Mouse (Mus musculus) forebrain, embryonic 14.5 days (tissue): ENCODE data around the gene Gstm2. TPM values are rescaled to one million over a fixed set of nuclear protein-coding genes. Genes with fewer than 3 reads are reported as not detected.
A peak's percentile ranks its signal among the peaks of the same experiment; 100 is the strongest.

Experiments
- ATAC-seq: fragments of 200-750 bp; cut with Nextera tagmentation; 2 replicates; pipeline ENCODE4 v1.8.0; 2017; ENCODE audit warnings: mild to moderate bottlenecking, moderate library complexity
- DNase-seq: peaks from one replicate; pipeline ENCODE4 v3.0.0-alpha.2; 2015; ENCODE audit warnings: low spot score
- H3K27ac ChIP-seq: fragments of 300-500 bp; sonication (generic); 2 replicates; pipeline ENCODE4 v1.5.1; 2014; ENCODE audit warnings: low read depth, mild to moderate bottlenecking, control low read depth, low read length, moderate library complexity
- H3K27me3 ChIP-seq: fragments of 300-500 bp; sonication (generic); replicated peaks from 2 replicates; pipeline ENCODE4 v1.6.1; 2014; ENCODE audit warnings: low read length, control low read depth, mixed read lengths; ENCODE audit not compliant: control insufficient read depth, insufficient read depth
- H3K36me3 ChIP-seq: fragments of 300-500 bp; sonication (generic); 2 replicates; pipeline ENCODE4 v1.6.1; 2014; ENCODE audit warnings: low read length, control low read depth; ENCODE audit not compliant: control insufficient read depth, insufficient read depth
- H3K4me1 ChIP-seq: fragments of 300-500 bp; sonication (generic); 2 replicates; pipeline ENCODE4 v1.6.1; 2014; ENCODE audit warnings: antibody characterized with exemption, low read length, control low read depth; ENCODE audit not compliant: control insufficient read depth, insufficient read depth
- H3K4me2 ChIP-seq: fragments of 300-500 bp; sonication (generic); 2 replicates; pipeline ENCODE4 v1.6.1; 2014; ENCODE audit warnings: mild to moderate bottlenecking, control low read depth, low read length
- H3K4me3 ChIP-seq: fragments of 300-500 bp; sonication (generic); 2 replicates; pipeline ENCODE4 v1.5.1; 2014; ENCODE audit warnings: low read depth, low read length, control low read depth
- H3K9ac ChIP-seq: fragments of 300-500 bp; sonication (generic); 2 replicates; pipeline ENCODE4 v1.6.1; 2014; ENCODE audit warnings: mild to moderate bottlenecking, low read length, control low read depth, moderate library complexity
- H3K9me3 ChIP-seq: fragments of 300-500 bp; sonication (generic); replicated peaks from 2 replicates; pipeline ENCODE4 v1.6.1; 2016; ENCODE audit warnings: low read length, control low read depth, mixed read lengths; ENCODE audit not compliant: control insufficient read depth
- WGBS: fragments of 180-500 bp; shearing (Covaris S2); extraction: QIAGEN DNeasy Blood & Tissue Kit; methylation state at CpG from one replicate; pipeline ENCODE4 v1.1.7; 2014; 5-methylcytosine and 5-hydroxymethylcytosine counted together
- polyA plus RNA-seq: library from polyadenylated mRNA; unstranded; fragments of >200 nt; fragmentation: Nextera tagmentation; extraction: Ambion mirVana; gene quantifications from 2 replicates; pipeline ENCODE4 v1.2.1, GENCODE M21; 2014

Gstm2 gene
- polyA plus RNA-seq, 1 experiment from 2014 or later = 5.5 TPM

GRCm38 (mm10) chr3:107941261-107941660, 45.0 kb downstream of the Gstm2 start:
- H3K36me3 ChIP-seq = no peaks in the 10 kb centered on the region
- no peak overlapping the region for H3K4me2 ChIP-seq
- H3K9me3 ChIP-seq = no peaks in the 10 kb centered on the region
- H3K27me3 ChIP-seq = no peaks in the 10 kb centered on the region
- DNase-seq (no peak), ATAC-seq (no peak)
- H3K9ac ChIP-seq = no peak overlapping the region
- no peak overlapping the region for H3K27ac ChIP-seq
- H3K4me1 ChIP-seq = 0 out of 2 replicates have a peak, but pooled peaks cover 4% of the 10 kb centered on the region
- 74% methylated on average over 4 of the region's 4 CpGs for WGBS
- H3K4me3 ChIP-seq = no peak overlapping the region

- 86% methylated on average over 7 of the region's 7 CpGs for WGBS
- Histone ChIP-seq H3K4me3 (no peak overlapping the region), H3K36me3 (no peaks in the 10 kb centered on the region), H3K4me2 (no peak overlapping the region), H3K9me3 (no peaks in the 10 kb centered on the region), H3K27me3 (no peaks in the 10 kb centered on the region), H3K27ac (no peak overlapping the region), H3K9ac (no peak overlapping the region), H3K4me1 (0 out of 2 replicates have a peak, but pooled peaks cover 4% of the 10 kb centered on the region)
- ATAC-seq = no peak
- DNase-seq = no peak
These were observed 45.7 kb downstream of the Gstm2 start for GRCm38 (mm10) chr3:107940524-107940923.

GRCm38 (mm10) chr3:107939830-107940229, 46.4 kb downstream of the Gstm2 start:
- no peak overlapping the region for H3K4me3 ChIP-seq
- ATAC-seq (no peak), DNase-seq (no peak)
- no peak overlapping the region for H3K9ac ChIP-seq
- no peaks in the 10 kb centered on the region for H3K36me3 ChIP-seq
- WGBS = 74% methylated on average over 4 of the region's 4 CpGs
- H3K4me1 ChIP-seq = 0 out of 2 replicates have a peak, but pooled peaks cover 4% of the 10 kb centered on the region
- H3K9me3 ChIP-seq = no peaks in the 10 kb centered on the region
- no peak overlapping the region for H3K27ac ChIP-seq
- H3K27me3 ChIP-seq = no peaks in the 10 kb centered on the region
- H3K4me2 ChIP-seq = no peak overlapping the region

- Histone ChIP-seq H3K27ac (no peak overlapping the region), H3K9me3 (no peaks in the 10 kb centered on the region)
- 54% methylated on average over 3 of the region's 3 CpGs for WGBS
These were observed 46.9 kb downstream of the Gstm2 start for GRCm38 (mm10) chr3:107939403-107939802.

DNA sequence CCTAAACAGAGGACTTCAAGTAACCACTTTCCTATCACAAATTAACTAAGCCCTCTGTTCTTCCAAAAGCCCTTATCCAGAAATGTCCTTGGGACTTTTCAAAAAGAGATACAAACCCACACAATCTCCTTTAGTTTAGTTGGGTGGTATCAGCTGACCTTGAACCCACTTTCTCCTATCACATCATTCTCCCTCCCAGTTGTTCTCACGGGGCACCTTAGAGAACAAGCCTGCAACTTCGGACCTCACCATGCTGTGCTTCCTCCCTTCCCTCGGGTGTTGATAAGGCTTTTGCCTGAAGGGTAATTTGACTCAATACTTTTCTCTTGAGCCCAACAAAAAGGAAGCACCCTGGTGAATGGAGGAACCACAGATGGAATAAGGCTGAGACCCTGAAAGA, 50.4 kb downstream of the Gstm2 start:
- no peaks in the 10 kb centered on the region for H3K9me3 ChIP-seq
- ATAC-seq = no peak
- no peaks in the 10 kb centered on the region for H3K36me3 ChIP-seq
- H3K27ac ChIP-seq = no peak overlapping the region
- no peak for DNase-seq
- no peaks in the 10 kb centered on the region for H3K27me3 ChIP-seq
- no peak overlapping the region for H3K4me3 ChIP-seq
- H3K4me2 ChIP-seq = no peak overlapping the region
- 0 out of 2 replicates have a peak, but pooled peaks cover 2% of the 10 kb centered on the region for H3K4me1 ChIP-seq
- WGBS = 61% methylated on average over 3 of the region's 3 CpGs
- H3K9ac ChIP-seq = no peak overlapping the region

More at GRCm38 (mm10) chr3:107939403-107939802, 46.9 kb downstream of the Gstm2 start:
- Histone ChIP-seq H3K4me1 (0 out of 2 replicates have a peak, but pooled peaks cover 4% of the 10 kb centered on the region), H3K36me3 (no peaks in the 10 kb centered on the region), H3K4me3 (no peak overlapping the region), H3K27me3 (no peaks in the 10 kb centered on the region), H3K4me2 (no peak overlapping the region), H3K9ac (no peak overlapping the region)
- DNase-seq (peak; percentile 40), ATAC-seq (no peak)

DNA sequence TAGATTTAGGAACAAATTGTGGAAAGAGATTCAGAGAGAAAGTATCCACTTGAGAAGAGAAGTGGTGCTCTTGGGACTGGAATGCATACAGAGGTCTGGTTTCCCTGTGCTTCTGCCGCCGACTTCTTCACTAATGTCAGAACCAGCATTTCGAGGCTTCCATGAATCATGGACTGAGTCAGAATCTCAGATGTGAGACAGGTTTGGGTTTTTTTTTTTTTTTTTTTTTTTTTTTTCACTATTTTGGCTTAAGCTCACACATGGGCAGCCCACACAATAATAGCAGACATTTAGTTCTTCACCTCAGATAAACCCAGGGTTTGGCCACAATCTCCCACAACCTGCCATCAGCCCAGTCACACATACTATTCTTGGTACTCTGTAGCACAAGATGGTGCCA, 51.0 kb downstream of the Gstm2 start:
- no peak overlapping the region for H3K27ac ChIP-seq
- no peaks in the 10 kb centered on the region for H3K27me3 ChIP-seq
- no peaks in the 10 kb centered on the region for H3K36me3 ChIP-seq
- 88% methylated on average over 3 of the region's 3 CpGs for WGBS
- 0 out of 2 replicates have a peak, but pooled peaks cover 3% of the 10 kb centered on the region for H3K4me1 ChIP-seq
- no peaks in the 10 kb centered on the region for H3K9me3 ChIP-seq
- H3K9ac ChIP-seq = no peak overlapping the region
- DNase-seq (no peak), ATAC-seq (no peak)
- H3K4me2 ChIP-seq = no peak overlapping the region
- H3K4me3 ChIP-seq = no peak overlapping the region

GRCm38 (mm10) chr3:107932128-107932527, 54.1 kb downstream of the Gstm2 start:
- Histone ChIP-seq H3K9ac (no peak overlapping the region), H3K4me1 (0 out of 2 replicates have a peak, but pooled peaks cover 3% of the 10 kb centered on the region), H3K4me2 (no peak overlapping the region), H3K4me3 (no peak overlapping the region), H3K27me3 (no peaks in the 10 kb centered on the region), H3K36me3 (no peaks in the 10 kb centered on the region), H3K9me3 (no peaks in the 10 kb centered on the region), H3K27ac (0 out of 2 replicates have a peak overlapping the region, but pooled peaks have one; percentile 81)
- 74% methylated on average over 6 of the region's 6 CpGs for WGBS
- DNase-seq = no peak
- peak; percentile 11; the same call in 1 of the 2 replicates for ATAC-seq

Other genes starting within 250 kb of the Gstm2 start
- gene Csf1, start 226.0 kb downstream of the Gstm2 start, polyA plus RNA-seq = 6.5 and 7.0 TPM in 2 replicates
- not detected in 2 replicates for gene Eps8l3, start 109.2 kb downstream of the Gstm2 start, polyA plus RNA-seq
- gene Gstm5, start 90.6 kb downstream of the Gstm2 start, polyA plus RNA-seq = 195 and 244 TPM in 2 replicates
- gene Gstm7, start 54.6 kb downstream of the Gstm2 start, polyA plus RNA-seq = 92.7 and 102 TPM in 2 replicates
- 13.1 and 13.3 TPM in 2 replicates for gene Gstm6, start 42.7 kb downstream of the Gstm2 start, polyA plus RNA-seq
- not detected in 2 replicates for gene Gstm3, start 17.2 kb downstream of the Gstm2 start, polyA plus RNA-seq
- gene Gstm1, start 31.5 kb upstream of the Gstm2 start, polyA plus RNA-seq = 50.5 and 65.0 TPM in 2 replicates
- gene Gstm4, start 58.4 kb upstream of the Gstm2 start, polyA plus RNA-seq = 15.3 and 17.6 TPM in 2 replicates
- gene Ampd2, start 100.2 kb upstream of the Gstm2 start, polyA plus RNA-seq = 27.1 and 39.0 TPM in 2 replicates
- 0.28 and 0.36 TPM in 2 replicates for gene Gnat2, start 106.3 kb upstream of the Gstm2 start, polyA plus RNA-seq
- 157 and 172 TPM in 2 replicates for gene Gnai3, start 159.7 kb upstream of the Gstm2 start, polyA plus RNA-seq
- gene Gpr61, start 168.4 kb upstream of the Gstm2 start, polyA plus RNA-seq = 1.0 and 1.5 TPM in 2 replicates
- 4.8 and 6.5 TPM in 2 replicates for gene Amigo1, start 199.9 kb upstream of the Gstm2 start, polyA plus RNA-seq
- gene Cyb561d1, start 214.8 kb upstream of the Gstm2 start, polyA plus RNA-seq = 2.4 and 2.9 TPM in 2 replicates
- gene Atxn7l2, start 224.5 kb upstream of the Gstm2 start, polyA plus RNA-seq = 24.1 and 30.1 TPM in 2 replicates
- 1.5 and 1.8 TPM in 2 replicates for gene Sypl2, start 240.2 kb upstream of the Gstm2 start, polyA plus RNA-seq